Mouse (Mus musculus): ENCODE results near the gene 2310007B03Rik. TPM values are rescaled to one million over a fixed set of nuclear protein-coding genes. Genes with fewer than 3 reads are reported as not detected.
"Not testable (repeated sequence)": the region's sequence is repeated elsewhere in the genome, so short reads cannot be mapped to it uniquely, and the experiment has no call there.

Gene 2310007B03Rik
- polyA plus RNA-seq (2015; fragmentation: Nextera tagmentation; extraction: Ambion mirVana): 22.5 and 24.3 TPM in 2 replicates

- Histone ChIP-seq H3K4me2 (replicated peaks; ENCODE audit: low read depth) (peak within 1 kb of the TSS; percentile 65), H3K36me3 (ENCODE audit: control insufficient read depth, insufficient read depth) (no peaks in the 10 kb centered on the region), H3K9me3 (ENCODE audit: control insufficient read depth) (no peaks in the 10 kb centered on the region), H3K4me3 (ENCODE audit: low read depth, low read length) (peak within 1 kb of the TSS; percentile 30), H3K4me1 (replicated peaks; ENCODE audit: control insufficient read depth, insufficient read depth, low read length) (peaks cover 19% of the 10 kb centered on the region), H3K9ac (ENCODE audit: low read depth, low read length) (peak within 1 kb of the TSS; percentile 34; the same call in 1 of the 2 replicates), H3K27me3 (replicated peaks; ENCODE audit: control insufficient read depth, insufficient read depth, low read length) (no peaks in the 10 kb centered on the region), H3K27ac (ENCODE audit: low read depth, low read length) (peak within 1 kb of the TSS; percentile 78)
- 25% methylated on average over 8 of the region's 8 CpGs for WGBS
- no peak; the same call in 1 of the 2 replicates for TF ChIP-seq CTCF (IDR thresholded peaks at IDR 0.05; ENCODE audit: low read depth)
- ATAC-seq: peak; percentile 92
Observed at GRCm38 (mm10) chr1:93160501-93161133, at the start of gene 2310007B03Rik. Gene 2310007B03Rik, minus strand, starts transcription at chr1:93160948.

- peak; percentile 46; the same call in 1 of the 2 replicates for ATAC-seq
- no peaks in the 10 kb centered on the region for H3K36me3 ChIP-seq (ENCODE audit: control insufficient read depth, insufficient read depth)
- H3K4me3 ChIP-seq (ENCODE audit: low read depth, low read length): no peak overlapping the region
- 13% methylated on average over 9 of the region's 9 CpGs for WGBS
- no peaks in the 10 kb centered on the region for H3K9me3 ChIP-seq (ENCODE audit: control insufficient read depth)
- H3K4me2 ChIP-seq (replicated peaks; ENCODE audit: low read depth): peak overlapping the region; percentile 30
- H3K4me1 ChIP-seq (replicated peaks; ENCODE audit: control insufficient read depth, insufficient read depth, low read length): peaks cover 6% of the 10 kb centered on the region; the same call in 1 of the 2 replicates
- H3K27me3 ChIP-seq (replicated peaks; ENCODE audit: control insufficient read depth, insufficient read depth, low read length): no peaks in the 10 kb centered on the region
- no peak overlapping the region for H3K27ac ChIP-seq (ENCODE audit: low read depth, low read length)
- H3K9ac ChIP-seq (ENCODE audit: low read depth, low read length): no peak overlapping the region
- TF ChIP-seq CTCF (IDR thresholded peaks at IDR 0.05; ENCODE audit: low read depth): no peak
Observed at GRCm38 (mm10) chr1:93210213-93210641, 49.5 kb upstream of the 2310007B03Rik start.

GRCm38 (mm10) chr1:93207536-93208064 lies 46.9 kb upstream of the 2310007B03Rik start:
- peaks cover 6% of the 10 kb centered on the region; the same call in 1 of the 2 replicates for H3K4me1 ChIP-seq (replicated peaks; ENCODE audit: control insufficient read depth, insufficient read depth, low read length)
- no peak overlapping the region for H3K4me3 ChIP-seq (ENCODE audit: low read depth, low read length)
- H3K9me3 ChIP-seq (ENCODE audit: control insufficient read depth): no peaks in the 10 kb centered on the region
- H3K4me2 ChIP-seq (replicated peaks; ENCODE audit: low read depth): no peak overlapping the region
- 92% methylated on average over 4 of the region's 4 CpGs for WGBS
- H3K9ac ChIP-seq (ENCODE audit: low read depth, low read length): no peak overlapping the region
- H3K36me3 ChIP-seq (ENCODE audit: control insufficient read depth, insufficient read depth): no peaks in the 10 kb centered on the region
- ATAC-seq: no peak
- no peak for TF ChIP-seq CTCF (IDR thresholded peaks at IDR 0.05; ENCODE audit: low read depth)
- H3K27me3 ChIP-seq (replicated peaks; ENCODE audit: control insufficient read depth, insufficient read depth, low read length): no peaks in the 10 kb centered on the region
- H3K27ac ChIP-seq (ENCODE audit: low read depth, low read length): no peak overlapping the region

- 61% methylated on average over 12 of the region's 12 CpGs for WGBS
- ATAC-seq: no peak
- Histone ChIP-seq H3K36me3 (ENCODE audit: control insufficient read depth, insufficient read depth) (no peaks in the 10 kb centered on the region), H3K9ac (ENCODE audit: low read depth, low read length) (no peak overlapping the region), H3K4me1 (replicated peaks; ENCODE audit: control insufficient read depth, insufficient read depth, low read length) (peaks cover 6% of the 10 kb centered on the region; the same call in 1 of the 2 replicates), H3K4me2 (replicated peaks; ENCODE audit: low read depth) (no peak overlapping the region), H3K4me3 (ENCODE audit: low read depth, low read length) (no peak overlapping the region), H3K27ac (ENCODE audit: low read depth, low read length) (no peak overlapping the region), H3K9me3 (ENCODE audit: control insufficient read depth) (no peaks in the 10 kb centered on the region), H3K27me3 (replicated peaks; ENCODE audit: control insufficient read depth, insufficient read depth, low read length) (no peaks in the 10 kb centered on the region)
- TF ChIP-seq CTCF (IDR thresholded peaks at IDR 0.05; ENCODE audit: low read depth): peak; percentile 44
Observed at GRCm38 (mm10) chr1:93206277-93206970, 45.7 kb upstream of the 2310007B03Rik start.

- TF ChIP-seq CTCF (IDR thresholded peaks at IDR 0.05; ENCODE audit: low read depth): no peak
- Histone ChIP-seq H3K27me3 (replicated peaks; ENCODE audit: control insufficient read depth, insufficient read depth, low read length) (no peaks in the 10 kb centered on the region), H3K9ac (ENCODE audit: low read depth, low read length) (no peak overlapping the region), H3K4me2 (replicated peaks; ENCODE audit: low read depth) (no peak overlapping the region), H3K4me3 (ENCODE audit: low read depth, low read length) (no peak overlapping the region), H3K4me1 (replicated peaks; ENCODE audit: control insufficient read depth, insufficient read depth, low read length) (no peaks in the 10 kb centered on the region), H3K27ac (ENCODE audit: low read depth, low read length) (no peak overlapping the region), H3K36me3 (ENCODE audit: control insufficient read depth, insufficient read depth) (no peaks in the 10 kb centered on the region), H3K9me3 (ENCODE audit: control insufficient read depth) (no peaks in the 10 kb centered on the region)
- no peak for ATAC-seq
- 88% methylated on average over 3 of the region's 3 CpGs for WGBS
Observed at GRCm38 (mm10) chr1:93197916-93198315, 37.2 kb upstream of the 2310007B03Rik start.

GRCm38 (mm10) chr1:93197454-93197853 lies 36.7 kb upstream of the 2310007B03Rik start:
- not testable (repeated sequence) for H3K4me3 ChIP-seq (ENCODE audit: low read depth, low read length); H3K9ac ChIP-seq (ENCODE audit: low read depth, low read length); H3K4me2 ChIP-seq (replicated peaks; ENCODE audit: low read depth); H3K36me3 ChIP-seq (ENCODE audit: control insufficient read depth, insufficient read depth); H3K27ac ChIP-seq (ENCODE audit: low read depth, low read length); H3K27me3 ChIP-seq (replicated peaks; ENCODE audit: control insufficient read depth, insufficient read depth, low read length); H3K9me3 ChIP-seq (ENCODE audit: control insufficient read depth); H3K4me1 ChIP-seq (replicated peaks; ENCODE audit: control insufficient read depth, insufficient read depth, low read length); ATAC-seq
- 55% methylated on average over 2 of the region's 2 CpGs for WGBS

Measured in intestine, postnatal 0 days (tissue).